8 mouse cellular contexts compared by ENCODE assay signal in the genomic region with DNA sequence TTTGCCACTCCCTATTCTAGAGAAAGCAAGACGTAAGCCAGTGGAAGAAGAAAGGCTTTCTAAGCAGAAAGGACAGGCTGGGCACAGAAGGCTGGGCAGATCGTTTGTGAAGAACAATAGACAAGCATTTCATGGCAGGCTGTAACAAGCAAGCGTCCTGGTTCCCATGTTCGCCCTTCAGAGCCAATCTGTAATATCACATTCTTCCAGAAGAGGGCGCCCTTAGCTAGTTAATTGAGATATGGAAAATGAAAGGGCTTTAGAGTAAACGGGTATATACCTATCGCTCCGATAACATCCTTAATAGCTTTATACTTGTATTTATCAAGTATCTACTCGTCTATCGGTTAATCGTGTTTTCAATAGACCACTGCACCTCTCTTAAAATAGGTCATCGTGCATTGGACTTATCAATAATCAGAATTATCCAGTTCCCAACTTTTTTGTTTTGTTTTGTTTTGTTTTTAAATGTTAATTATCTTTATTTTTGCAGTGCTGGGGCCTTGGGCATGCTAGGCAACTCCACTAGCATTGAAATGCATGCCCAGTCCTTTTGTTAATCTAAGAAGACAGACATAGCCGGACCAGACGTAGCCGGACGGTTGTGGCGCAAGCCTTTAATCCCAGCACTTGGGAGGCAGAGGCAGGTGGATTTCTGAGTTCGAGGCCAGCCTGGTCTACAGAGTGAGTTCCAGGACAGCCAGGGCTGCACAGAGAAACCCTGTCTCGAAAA. TPM values are rescaled to one million over a fixed set of nuclear protein-coding genes. Genes with fewer than 3 reads are reported as not detected.
A peak's percentile ranks its signal among the peaks of the same experiment; 100 is the strongest.
DNase-seq lines count a peak whose midpoint lies in the region; ATAC-seq and TF ChIP-seq lines count a peak whose summit lies in the region.

No protein-coding gene starts in this region.

- intact Hi-C loops in heart, postnatal 14 days (cut with DNase I) = loop anchor here (2.0 to 10.0 kb wide), 3 partner anchors 114 to 724 kb away; no protein-coding TSS in a partner anchor

- no peak overlapping the region for H3K27ac ChIP-seq in embryonic facial prominence, embryonic 15.5 days (replicated peaks)
- peak overlapping the region; percentile 69 for H3K27ac ChIP-seq in layer of hippocampus, adult 2 months
- no peak overlapping the region for H3K27ac ChIP-seq in lung, embryonic 14.5 days (ENCODE audit: low read depth)
- H3K27ac ChIP-seq in neural tube, embryonic 14.5 days (ENCODE audit: low read depth, low read length) = no peak overlapping the region

- no peak for ATAC-seq in embryonic facial prominence, embryonic 15.5 days (ENCODE audit: insufficient number of reproducible peaks, low FRiP score, low TSS enrichment, low read depth)
- ATAC-seq in lung, embryonic 14.5 days (ENCODE audit: insufficient read depth) = peak; percentile 62; the same call in 1 of the 2 replicates
- ATAC-seq in neural tube, embryonic 14.5 days (ENCODE audit: low read depth) = peak; percentile 79; the same call in 1 of the 2 replicates

- 38% methylated on average over 19 of the region's 19 CpGs for whole genome bisulfite sequencing in embryonic facial prominence, embryonic 15.5 days
- 40% methylated on average over 19 of the region's 19 CpGs for WGBS in lung, embryonic 14.5 days
- WGBS in neural tube, embryonic 14.5 days = 40% methylated on average over 19 of the region's 19 CpGs

- peak; percentile 18 for DNase-seq in adrenal gland, postnatal 25 days
- peak; percentile 68 to 90 for DNase-seq in heart, postnatal 14 days
- DNase-seq in layer of hippocampus, adult 2 months (ENCODE audit: low spot score in 2 of 2) = peak; percentile 78 to 91
- DNase-seq in lung, embryonic 14.5 days = peak; percentile 97
- DNase-seq in testis, postnatal 10 days (ENCODE audit: low spot score) = peak; percentile 81

- no peak overlapping the region for H3K9ac ChIP-seq in embryonic facial prominence, embryonic 15.5 days
- no peak overlapping the region for H3K9ac ChIP-seq in lung, embryonic 14.5 days
- no peak overlapping the region for H3K9ac ChIP-seq in neural tube, embryonic 14.5 days (replicated peaks; ENCODE audit: low read depth, low read length)

- H3K27me3 ChIP-seq in E14TG2a.4 (ENCODE audit: insufficient read depth, low read length) = no peaks in the 10 kb centered on the region
- no peaks in the 10 kb centered on the region for H3K27me3 ChIP-seq in embryonic facial prominence, embryonic 15.5 days
- no peaks in the 10 kb centered on the region for H3K27me3 ChIP-seq in lung, embryonic 14.5 days (ENCODE audit: insufficient read depth, low read length)
- H3K27me3 ChIP-seq in neural tube, embryonic 14.5 days (ENCODE audit: control insufficient read depth, insufficient read depth, low read length) = no peaks in the 10 kb centered on the region

- TF ChIP-seq CTCF in E14TG2a.4 (conservative IDR thresholded peaks at IDR 0.05; ENCODE audit: low read length) = peak; percentile 92
- peak; percentile 94 for TF ChIP-seq CTCF in layer of hippocampus, adult 2 months (conservative IDR thresholded peaks at IDR 0.05)
- TF ChIP-seq CTCF in lung, embryonic 14.5 days (IDR thresholded peaks at IDR 0.05; ENCODE audit: low read depth) = peak; percentile 84

- H3K9me3 ChIP-seq in E14TG2a.4 (ENCODE audit: low read length) = peaks cover 6% of the 10 kb centered on the region
- H3K9me3 ChIP-seq in embryonic facial prominence, embryonic 15.5 days (replicated peaks) = no peaks in the 10 kb centered on the region
- H3K9me3 ChIP-seq in lung, embryonic 14.5 days (ENCODE audit: low read depth, low read length) = no peaks in the 10 kb centered on the region
- no peaks in the 10 kb centered on the region for H3K9me3 ChIP-seq in neural tube, embryonic 14.5 days (ENCODE audit: control insufficient read depth, low read length)

- H3K4me2 ChIP-seq in embryonic facial prominence, embryonic 15.5 days (replicated peaks) = no peak overlapping the region; the same call in 1 of the 2 replicates
- H3K4me2 ChIP-seq in lung, embryonic 14.5 days = peak overlapping the region; percentile 43
- no peak overlapping the region for H3K4me2 ChIP-seq in neural tube, embryonic 14.5 days (ENCODE audit: low read depth, low read length)

- no peak overlapping the region for H3K4me3 ChIP-seq in E14TG2a.4 (replicated peaks; ENCODE audit: low read length)
- 0 out of 2 replicates have a peak overlapping the region, but pooled peaks have one; percentile 10 for H3K4me3 ChIP-seq in embryonic facial prominence, embryonic 15.5 days (replicated peaks)
- H3K4me3 ChIP-seq in layer of hippocampus, adult 2 months = peak overlapping the region; percentile 45
- H3K4me3 ChIP-seq in lung, embryonic 14.5 days (ENCODE audit: low read depth, low read length) = no peak overlapping the region
- H3K4me3 ChIP-seq in neural tube, embryonic 14.5 days (ENCODE audit: low read depth, low read length) = no peak overlapping the region

- no peaks in the 10 kb centered on the region for H3K36me3 ChIP-seq in E14TG2a.4 (ENCODE audit: insufficient read depth, low read length)
- no peaks in the 10 kb centered on the region for H3K36me3 ChIP-seq in embryonic facial prominence, embryonic 15.5 days
- no peaks in the 10 kb centered on the region for H3K36me3 ChIP-seq in lung, embryonic 14.5 days (ENCODE audit: insufficient read depth)
- no peaks in the 10 kb centered on the region for H3K36me3 ChIP-seq in neural tube, embryonic 14.5 days (ENCODE audit: control insufficient read depth, insufficient read depth, low read length)

- H3K4me1 ChIP-seq in E14TG2a.4 (replicated peaks; ENCODE audit: low read depth, low read length) = 0 out of 2 replicates have a peak, but pooled peaks cover 8% of the 10 kb centered on the region
- no peaks in the 10 kb centered on the region for H3K4me1 ChIP-seq in embryonic facial prominence, embryonic 15.5 days
- H3K4me1 ChIP-seq in lung, embryonic 14.5 days (ENCODE audit: insufficient read depth) = no peaks in the 10 kb centered on the region
- H3K4me1 ChIP-seq in neural tube, embryonic 14.5 days (ENCODE audit: control insufficient read depth, insufficient read depth, low read length) = no peaks in the 10 kb centered on the region

RNA-seq across cellular contexts. Expression of a gene that starts 15.0 kb away (rescaled TPM):
- 738 and 757 TPM in 2 replicates for total RNA-seq in adrenal gland, postnatal 25 days (2021)
- 716 and 747 TPM in 2 replicates for polyA plus RNA-seq in embryonic facial prominence, embryonic 15.5 days (2015; fragmentation: Nextera tagmentation; extraction: Ambion mirVana)
- total RNA-seq in heart, postnatal 14 days (2021) = 100 to 1,000 TPM; 532 to 562 TPM
- 100 to 1,000 TPM; 399 to 405 TPM for total RNA-seq in layer of hippocampus, adult 2 months (2021)
- 845 and 899 TPM in 2 replicates for polyA plus RNA-seq in lung, embryonic 14.5 days (2014; fragmentation: Nextera tagmentation; extraction: Ambion mirVana)
- 529 and 563 TPM in 2 replicates for polyA plus RNA-seq in neural tube, embryonic 14.5 days (2014; fragmentation: Nextera tagmentation; extraction: Ambion mirVana)

RNA-seq across cellular contexts. Expression of a gene that starts 16.5 kb away (rescaled TPM):
- total RNA-seq in adrenal gland, postnatal 25 days (2021) = 11.4 and 13.1 TPM in 2 replicates
- polyA plus RNA-seq in embryonic facial prominence, embryonic 15.5 days (2015; fragmentation: Nextera tagmentation; extraction: Ambion mirVana) = 11.1 and 12.0 TPM in 2 replicates
- total RNA-seq in heart, postnatal 14 days (2021) = 1 to 10 TPM; 5.8 to 7.7 TPM
- total RNA-seq in layer of hippocampus, adult 2 months (2021) = 10 to 100 TPM; 16.0 to 19.6 TPM
- polyA plus RNA-seq in lung, embryonic 14.5 days (2014; fragmentation: Nextera tagmentation; extraction: Ambion mirVana) = 11.9 and 14.0 TPM in 2 replicates
- 18.4 and 18.9 TPM in 2 replicates for polyA plus RNA-seq in neural tube, embryonic 14.5 days (2014; fragmentation: Nextera tagmentation; extraction: Ambion mirVana)

RNA-seq across cellular contexts. Expression of a gene that starts 22.6 kb away (rescaled TPM):
- 20.6 and 22.2 TPM in 2 replicates for total RNA-seq in adrenal gland, postnatal 25 days (2021)
- polyA plus RNA-seq in embryonic facial prominence, embryonic 15.5 days (2015; fragmentation: Nextera tagmentation; extraction: Ambion mirVana) = 19.1 TPM in 2 replicates
- total RNA-seq in heart, postnatal 14 days (2021) = 10 to 100 TPM; 11.5 to 12.5 TPM
- total RNA-seq in layer of hippocampus, adult 2 months (2021) = 10 to 100 TPM; 49.6 to 52.3 TPM
- polyA plus RNA-seq in lung, embryonic 14.5 days (2014; fragmentation: Nextera tagmentation; extraction: Ambion mirVana) = 21.0 and 22.1 TPM in 2 replicates
- polyA plus RNA-seq in neural tube, embryonic 14.5 days (2014; fragmentation: Nextera tagmentation; extraction: Ambion mirVana) = 26.5 and 30.6 TPM in 2 replicates

RNA-seq across cellular contexts. Expression of a gene that starts 56.0 kb away (rescaled TPM):
- total RNA-seq in adrenal gland, postnatal 25 days (2021) = 1.6 and 2.0 TPM in 2 replicates
- polyA plus RNA-seq in embryonic facial prominence, embryonic 15.5 days (2015; fragmentation: Nextera tagmentation; extraction: Ambion mirVana) = 0.67 and 0.70 TPM in 2 replicates
- under 1 TPM; 0.45 to 0.54 TPM for total RNA-seq in heart, postnatal 14 days (2021)
- 10 to 100 TPM; 11.6 to 11.7 TPM for total RNA-seq in layer of hippocampus, adult 2 months (2021)
- polyA plus RNA-seq in lung, embryonic 14.5 days (2014; fragmentation: Nextera tagmentation; extraction: Ambion mirVana) = 1.4 and 1.7 TPM in 2 replicates
- 1.3 TPM in 2 replicates for polyA plus RNA-seq in neural tube, embryonic 14.5 days (2014; fragmentation: Nextera tagmentation; extraction: Ambion mirVana)

Comparison
In these comparisons a context has a peak if more than half of its experiments do, and no peak if none do; other contexts are left out.
1. H3K4me3 ChIP-seq: peak in embryonic facial prominence, embryonic 15.5 days (single experiment) and layer of hippocampus, adult 2 months (single experiment); none in E14TG2a.4 (single experiment), lung, embryonic 14.5 days (single experiment) and neural tube, embryonic 14.5 days (single experiment).
2. DNase-seq: peak in every context shown above with its lines; median percentile 97 in lung, embryonic 14.5 days; 84 in layer of hippocampus, adult 2 months; 81 in testis, postnatal 10 days; 79 in heart, postnatal 14 days; 18 in adrenal gland, postnatal 25 days.
3. Peak in every context shown above with its lines, with median percentiles within 50 percentile points of each other: CTCF ChIP-seq.